Mouse (Mus musculus) brown adipose tissue, adult 24 weeks (tissue): Measurements from ENCODE around the gene Clec12a. TPM values are rescaled to one million over a fixed set of nuclear protein-coding genes. Genes with fewer than 3 reads are reported as not detected.

Experiments
- H3K27ac ChIP-seq: fragments of 200-500 bp; replicated peaks from 2 replicates; pipeline ENCODE4 v1.5.1; 2012; ENCODE audit warnings: low read depth, mild to moderate bottlenecking, low read length
- H3K4me1 ChIP-seq: fragments of 200-500 bp; 2 replicates; pipeline ENCODE4 v1.6.1; 2012; ENCODE audit warnings: low read length, mixed read lengths; ENCODE audit not compliant: control insufficient read depth, insufficient read depth, insufficient read length
- H3K4me3 ChIP-seq: fragments of 200-500 bp; 2 replicates; pipeline ENCODE4 v1.5.1; 2012; ENCODE audit warnings: low read depth, mild to moderate bottlenecking, low read length, moderate library complexity; ENCODE audit not compliant: insufficient read depth
- polyA plus RNA-seq: library from polyadenylated mRNA; stranded (reverse); fragments of >200 nt; gene quantifications from 2 replicates; pipeline ENCODE4 v1.2.4, GENCODE M21; 2012; ENCODE audit not compliant: missing spikeins, insufficient read depth, insufficient read length

Gene Clec12a
- polyA plus RNA-seq, 1 experiment: 2.7 TPM

- Histone ChIP-seq H3K27ac (no peak overlapping the region), H3K4me3 (no peak overlapping the region), H3K4me1 (peaks cover 4% of the 10 kb centered on the region)
Measured at GRCm38 (mm10) chr6:129399945-129400344, 57.5 kb downstream of the Clec12a start.

GRCm38 (mm10) chr6:129402404-129402803 is 59.9 kb downstream of the Clec12a start:
- Histone ChIP-seq H3K27ac (no peak overlapping the region), H3K4me3 (no peak overlapping the region), H3K4me1 (peaks cover 4% of the 10 kb centered on the region)

GRCm38 (mm10) chr6:129403391-129403790 is 60.9 kb downstream of the Clec12a start:
- peaks cover 4% of the 10 kb centered on the region for H3K4me1 ChIP-seq

GRCm38 (mm10) chr6:129405999-129406398 is 63.5 kb downstream of the Clec12a start:
- no peak overlapping the region for H3K27ac ChIP-seq
- no peak overlapping the region for H3K4me3 ChIP-seq
- no peaks in the 10 kb centered on the region for H3K4me1 ChIP-seq

More at GRCm38 (mm10) chr6:129403391-129403790, 60.9 kb downstream of the Clec12a start:
- no peak overlapping the region for H3K27ac ChIP-seq
- H3K4me3 ChIP-seq: no peak overlapping the region

GRCm38 (mm10) chr6:129407324-129407723 is 64.8 kb downstream of the Clec12a start:
- Histone ChIP-seq H3K27ac (peak overlapping the region; percentile 59), H3K4me1 (no peaks in the 10 kb centered on the region), H3K4me3 (no peak overlapping the region)

GRCm38 (mm10) chr6:129408562-129408961 is 66.1 kb downstream of the Clec12a start, which contains the start of gene Clec9a:
Gene Clec9a, plus strand, starts transcription at chr6:129408862.
- Histone ChIP-seq H3K27ac (peak within 1 kb of the TSS; percentile 59), H3K4me3 (no peak within 1 kb of the TSS), H3K4me1 (no peaks in the 10 kb centered on the region)

GRCm38 (mm10) chr6:129414177-129414576 is 71.7 kb downstream of the Clec12a start:
- Histone ChIP-seq H3K27ac (no peak overlapping the region), H3K4me3 (no peak overlapping the region), H3K4me1 (no peaks in the 10 kb centered on the region)

Other genes with a start within 250 kb of the Clec12a start
- not detected in 2 replicates for gene Clec2e, start 241.8 kb upstream of the Clec12a start, polyA plus RNA-seq
- 58.5 and 127 TPM in 2 replicates for gene Clec2d, start 162.1 kb upstream of the Clec12a start, polyA plus RNA-seq
- not detected in 2 replicates for gene Cd69, start 67.3 kb upstream of the Clec12a start, polyA plus RNA-seq
- gene 4922502D21Rik, start 10.9 kb upstream of the Clec12a start, polyA plus RNA-seq: not detected in 2 replicates
- not detected in 2 replicates for gene Clec12b, start 43.2 kb downstream of the Clec12a start, polyA plus RNA-seq
- not detected in 2 replicates for gene Clec1b, start 54.6 kb downstream of the Clec12a start, polyA plus RNA-seq
- gene Clec9a, start 66.2 kb downstream of the Clec12a start, polyA plus RNA-seq: 0.63 TPM in 1 of 2 replicates, not detected in the other
- gene Clec1a, start 109.3 kb downstream of the Clec12a start, polyA plus RNA-seq: 2.1 and 2.5 TPM in 2 replicates
- not detected in 2 replicates for gene Olr1, start 164.5 kb downstream of the Clec12a start, polyA plus RNA-seq
- gene Tmem52b, start 169.9 kb downstream of the Clec12a start, polyA plus RNA-seq: not detected in 2 replicates
- gene Gabarapl1, start 190.5 kb downstream of the Clec12a start, polyA plus RNA-seq: 111 and 147 TPM in 2 replicates
- not detected in 2 replicates for gene Klre1, start 235.2 kb downstream of the Clec12a start, polyA plus RNA-seq
- gene Klrd1, start 249.1 kb downstream of the Clec12a start, polyA plus RNA-seq: 2.0 TPM in 1 of 2 replicates, not detected in the other